Mouse (Mus musculus): Measurements from ENCODE around the gene Lcn2. TPM values are rescaled to one million over a fixed set of nuclear protein-coding genes. Genes with fewer than 3 reads are reported as not detected.

Gene Lcn2
- polyA plus RNA-seq, 1 experiment from 2014 or later = not detected

- Histone ChIP-seq H3K4me1 (peaks cover 46% of the 10 kb centered on the region), H3K9me3 (no peaks in the 10 kb centered on the region), H3K36me3 (peaks cover 47% of the 10 kb centered on the region), H3K27me3 (ENCODE audit: insufficient read depth, poor library complexity, severe bottlenecking) (no peaks in the 10 kb centered on the region), H3K27ac (no peak overlapping the region), H3K4me3 (no peak overlapping the region)
- no peak for DNase-seq (ENCODE audit: low spot score)
- 90% methylated on average over 6 of the region's 6 CpGs for WGBS
Observed at GRCm38 (mm10) chr2:32421851-32422251, 33.8 kb upstream of the Lcn2 start.

GRCm38 (mm10) chr2:32420647-32421046 lies 32.6 kb upstream of the Lcn2 start:
- Histone ChIP-seq H3K4me1 (peaks cover 44% of the 10 kb centered on the region), H3K36me3 (peaks cover 59% of the 10 kb centered on the region), H3K9me3 (no peaks in the 10 kb centered on the region), H3K27me3 (ENCODE audit: insufficient read depth, poor library complexity, severe bottlenecking) (no peaks in the 10 kb centered on the region), H3K27ac (no peak overlapping the region), H3K4me3 (no peak overlapping the region)
- DNase-seq (ENCODE audit: low spot score) = no peak
- WGBS = 83% methylated on average over 6 of the region's 6 CpGs

GRCm38 (mm10) chr2:32420066-32420608 lies 32.1 kb upstream of the Lcn2 start:
- 90% methylated on average over 12 of the region's 12 CpGs for WGBS
- Histone ChIP-seq H3K27me3 (ENCODE audit: insufficient read depth, poor library complexity, severe bottlenecking) (no peaks in the 10 kb centered on the region), H3K36me3 (peaks cover 64% of the 10 kb centered on the region)

GRCm38 (mm10) chr2:32419359-32419758 lies 31.3 kb upstream of the Lcn2 start:
- 89% methylated on average over 3 of the region's 3 CpGs for WGBS
- Histone ChIP-seq H3K36me3 (peaks cover 72% of the 10 kb centered on the region), H3K4me3 (no peak overlapping the region), H3K9me3 (no peaks in the 10 kb centered on the region), H3K27me3 (ENCODE audit: insufficient read depth, poor library complexity, severe bottlenecking) (no peaks in the 10 kb centered on the region), H3K27ac (no peak overlapping the region), H3K4me1 (peaks cover 32% of the 10 kb centered on the region)
- no peak for DNase-seq (ENCODE audit: low spot score)

More at GRCm38 (mm10) chr2:32420066-32420608, 32.1 kb upstream of the Lcn2 start:
- Histone ChIP-seq H3K27ac (no peak overlapping the region), H3K4me1 (peaks cover 39% of the 10 kb centered on the region), H3K4me3 (no peak overlapping the region), H3K9me3 (no peaks in the 10 kb centered on the region)
- no peak for DNase-seq (ENCODE audit: low spot score)

GRCm38 (mm10) chr2:32418430-32419151 lies 30.5 kb upstream of the Lcn2 start:
- H3K36me3 ChIP-seq = peaks cover 79% of the 10 kb centered on the region
- 82% methylated on average over 12 of the region's 12 CpGs for WGBS
- DNase-seq (ENCODE audit: low spot score) = no peak

GRCm38 (mm10) chr2:32417486-32417885 lies 29.4 kb upstream of the Lcn2 start:
- no peak for DNase-seq (ENCODE audit: low spot score)
- peaks cover 13% of the 10 kb centered on the region for H3K4me1 ChIP-seq
- no peaks in the 10 kb centered on the region for H3K9me3 ChIP-seq
- peaks cover 79% of the 10 kb centered on the region for H3K36me3 ChIP-seq
- 90% methylated on average over 8 of the region's 8 CpGs for WGBS
- H3K4me3 ChIP-seq = no peak overlapping the region
- H3K27ac ChIP-seq = no peak overlapping the region
- H3K27me3 ChIP-seq (ENCODE audit: insufficient read depth, poor library complexity, severe bottlenecking) = no peaks in the 10 kb centered on the region

More at GRCm38 (mm10) chr2:32418430-32419151, 30.5 kb upstream of the Lcn2 start:
- no peaks in the 10 kb centered on the region for H3K27me3 ChIP-seq (ENCODE audit: insufficient read depth, poor library complexity, severe bottlenecking)
- H3K9me3 ChIP-seq = no peaks in the 10 kb centered on the region
- peaks cover 24% of the 10 kb centered on the region for H3K4me1 ChIP-seq
- H3K4me3 ChIP-seq = no peak overlapping the region
- H3K27ac ChIP-seq = no peak overlapping the region

- 82% methylated on average over 2 of the region's 2 CpGs for WGBS
- Histone ChIP-seq H3K36me3 (peaks cover 78% of the 10 kb centered on the region), H3K27ac (no peak overlapping the region), H3K27me3 (ENCODE audit: insufficient read depth, poor library complexity, severe bottlenecking) (no peaks in the 10 kb centered on the region), H3K9me3 (no peaks in the 10 kb centered on the region), H3K4me3 (no peak overlapping the region), H3K4me1 (peaks cover 4% of the 10 kb centered on the region)
- no peak for DNase-seq (ENCODE audit: low spot score)
Observed at GRCm38 (mm10) chr2:32416556-32416955, 28.5 kb upstream of the Lcn2 start.

GRCm38 (mm10) chr2:32415801-32416200 lies 27.7 kb upstream of the Lcn2 start:
- Histone ChIP-seq H3K4me3 (no peak overlapping the region), H3K36me3 (peaks cover 71% of the 10 kb centered on the region), H3K9me3 (no peaks in the 10 kb centered on the region), H3K27me3 (ENCODE audit: insufficient read depth, poor library complexity, severe bottlenecking) (no peaks in the 10 kb centered on the region), H3K27ac (no peak overlapping the region), H3K4me1 (0 out of 2 replicates have a peak, but pooled peaks cover 3% of the 10 kb centered on the region)
- no peak for DNase-seq (ENCODE audit: low spot score)
- WGBS = 93% methylated on average over 12 of the region's 12 CpGs

GRCm38 (mm10) chr2:32413936-32414335 lies 25.9 kb upstream of the Lcn2 start:
- 0 out of 2 replicates have a peak, but pooled peaks cover 2% of the 10 kb centered on the region for H3K4me1 ChIP-seq
- no peak overlapping the region for H3K27ac ChIP-seq
- no peak overlapping the region for H3K4me3 ChIP-seq
- no peak for DNase-seq (ENCODE audit: low spot score)
- 61% methylated on average over 5 of the region's 5 CpGs for WGBS
- H3K9me3 ChIP-seq = no peaks in the 10 kb centered on the region
- no peaks in the 10 kb centered on the region for H3K27me3 ChIP-seq (ENCODE audit: insufficient read depth, poor library complexity, severe bottlenecking)
- peaks cover 52% of the 10 kb centered on the region for H3K36me3 ChIP-seq

GRCm38 (mm10) chr2:32412742-32413531 lies 24.9 kb upstream of the Lcn2 start:
- 91% methylated on average over 6 of the region's 6 CpGs for WGBS
- H3K36me3 ChIP-seq = peaks cover 42% of the 10 kb centered on the region
- no peak overlapping the region for H3K4me3 ChIP-seq
- no peak overlapping the region for H3K27ac ChIP-seq
- H3K27me3 ChIP-seq (ENCODE audit: insufficient read depth, poor library complexity, severe bottlenecking) = no peaks in the 10 kb centered on the region
- no peak for DNase-seq (ENCODE audit: low spot score)
- H3K9me3 ChIP-seq = no peaks in the 10 kb centered on the region
- peaks cover 9% of the 10 kb centered on the region; the same call in 1 of the 2 replicates for H3K4me1 ChIP-seq

- no peak for DNase-seq (ENCODE audit: low spot score)
- Histone ChIP-seq H3K4me1 (peaks cover 9% of the 10 kb centered on the region; the same call in 1 of the 2 replicates), H3K27me3 (ENCODE audit: insufficient read depth, poor library complexity, severe bottlenecking) (no peaks in the 10 kb centered on the region), H3K9me3 (no peaks in the 10 kb centered on the region), H3K27ac (no peak overlapping the region), H3K36me3 (peaks cover 27% of the 10 kb centered on the region), H3K4me3 (no peak overlapping the region)
- WGBS = 78% methylated on average over 7 of the region's 7 CpGs
Observed at GRCm38 (mm10) chr2:32411407-32411806, 23.4 kb upstream of the Lcn2 start.

- Histone ChIP-seq H3K4me1 (peaks cover 9% of the 10 kb centered on the region; the same call in 1 of the 2 replicates), H3K27ac (peak overlapping the region; percentile 56), H3K27me3 (ENCODE audit: insufficient read depth, poor library complexity, severe bottlenecking) (no peaks in the 10 kb centered on the region), H3K36me3 (peaks cover under 1% of the 10 kb centered on the region; the same call in 1 of the 2 replicates), H3K4me3 (no peak overlapping the region), H3K9me3 (no peaks in the 10 kb centered on the region)
- WGBS = 64% methylated on average over 25 of the region's 25 CpGs
- no peak for DNase-seq (ENCODE audit: low spot score)
Observed at GRCm38 (mm10) chr2:32408429-32409424, 20.7 kb upstream of the Lcn2 start.

Data from heart, embryonic 10.5 days (tissue).